Mouse (Mus musculus) midbrain, embryonic 11.5 days (tissue): ENCODE data around the gene Fen1. TPM values are rescaled to one million over a fixed set of nuclear protein-coding genes. Genes with fewer than 3 reads are reported as not detected.

Source experiments
- ATAC-seq: fragments of 200-750 bp; cut with Nextera tagmentation; 2 replicates; pipeline ENCODE4 v1.8.0; 2017; ENCODE audit warnings: moderate TSS enrichment, moderate library complexity; ENCODE audit not compliant: low FRiP score
- DNase-seq: peaks from one replicate; pipeline ENCODE4 v3.0.0; 2015; ENCODE audit warnings: low spot score; ENCODE audit errors: missing footprints
- H3K27ac ChIP-seq: fragments of 300-500 bp; sonication (generic); 2 replicates; pipeline ENCODE4 v1.5.1; 2014; ENCODE audit warnings: low read depth, low read length
- H3K27me3 ChIP-seq: fragments of 300-500 bp; sonication (generic); 2 replicates; pipeline ENCODE4 v1.6.1; 2014; ENCODE audit warnings: mild to moderate bottlenecking, low read length, moderate library complexity, mixed read lengths; ENCODE audit not compliant: control insufficient read depth, insufficient read depth
- H3K36me3 ChIP-seq: fragments of 300-500 bp; sonication (generic); 2 replicates; pipeline ENCODE4 v1.6.1; 2014; ENCODE audit warnings: mild to moderate bottlenecking, low read length, moderate library complexity, mixed read lengths; ENCODE audit not compliant: control insufficient read depth, insufficient read depth
- H3K4me1 ChIP-seq: fragments of 300-500 bp; sonication (generic); 2 replicates; pipeline ENCODE4 v1.6.1; 2014; ENCODE audit warnings: low read length; ENCODE audit not compliant: control insufficient read depth, insufficient read depth
- H3K4me2 ChIP-seq: fragments of 300-500 bp; sonication (generic); 2 replicates; pipeline ENCODE4 v1.6.1; 2014; ENCODE audit warnings: mild to moderate bottlenecking, moderate library complexity
- H3K4me3 ChIP-seq: fragments of 300-500 bp; sonication (generic); 2 replicates; pipeline ENCODE4 v1.5.1; 2014; ENCODE audit warnings: low read depth, low read length
- H3K9ac ChIP-seq: fragments of 300-500 bp; sonication (generic); 2 replicates; pipeline ENCODE4 v1.6.1; 2014; ENCODE audit warnings: low read length
- H3K9me3 ChIP-seq: fragments of 300-500 bp; sonication (generic); 2 replicates; pipeline ENCODE4 v1.6.1; 2016; ENCODE audit warnings: low read length; ENCODE audit not compliant: control insufficient read depth
- WGBS: fragments of 180-500 bp; shearing (Covaris S2); extraction: QIAGEN DNeasy Blood & Tissue Kit; methylation state at CpG from one replicate; pipeline ENCODE4 v1.1.7; 2014; 5-methylcytosine and 5-hydroxymethylcytosine counted together
- polyA plus RNA-seq: library from polyadenylated mRNA; unstranded; fragments of >200 nt; fragmentation: Nextera tagmentation; extraction: Ambion mirVana; gene quantifications from 2 replicates; pipeline ENCODE4 v1.2.1, GENCODE M21; 2014

The Fen1 gene
- polyA plus RNA-seq, 1 experiment from 2014 or later = 128 TPM

- H3K4me1 ChIP-seq = peaks cover 8% of the 10 kb centered on the region
- no peak overlapping the region for H3K9ac ChIP-seq
- H3K4me2 ChIP-seq = no peak overlapping the region
- H3K4me3 ChIP-seq = no peak overlapping the region
- DNase-seq (no peak), ATAC-seq (no peak)
- no peaks in the 10 kb centered on the region for H3K27me3 ChIP-seq
- H3K27ac ChIP-seq = no peak overlapping the region
- no peaks in the 10 kb centered on the region for H3K36me3 ChIP-seq
- H3K9me3 ChIP-seq = no peaks in the 10 kb centered on the region
- WGBS = 48% methylated on average over 8 of the region's 8 CpGs
These were observed 18.7 kb upstream of the Fen1 start for GRCm38 (mm10) chr19:10222656-10223055.

GRCm38 (mm10) chr19:10221585-10221984 lies 17.6 kb upstream of the Fen1 start:
- ATAC-seq = no peak
- Histone ChIP-seq H3K9me3 (no peaks in the 10 kb centered on the region), H3K4me2 (no peak overlapping the region), H3K9ac (no peak overlapping the region), H3K4me3 (no peak overlapping the region), H3K36me3 (no peaks in the 10 kb centered on the region), H3K27me3 (no peaks in the 10 kb centered on the region), H3K27ac (no peak overlapping the region), H3K4me1 (peaks cover 8% of the 10 kb centered on the region)
- DNase-seq = no peak
- 66% methylated on average over 4 of the region's 4 CpGs for WGBS

GRCm38 (mm10) chr19:10219593-10219992 lies 15.6 kb upstream of the Fen1 start:
- no peak overlapping the region for H3K9ac ChIP-seq
- ATAC-seq = no peak
- H3K9me3 ChIP-seq = no peaks in the 10 kb centered on the region
- no peaks in the 10 kb centered on the region for H3K27me3 ChIP-seq
- DNase-seq = no peak
- WGBS = 79% methylated on average over 6 of the region's 6 CpGs
- no peak overlapping the region for H3K4me2 ChIP-seq
- H3K4me1 ChIP-seq = no peaks in the 10 kb centered on the region; the same call in 1 of the 2 replicates
- H3K36me3 ChIP-seq = no peaks in the 10 kb centered on the region
- H3K4me3 ChIP-seq = no peak overlapping the region
- H3K27ac ChIP-seq = no peak overlapping the region

GRCm38 (mm10) chr19:10219108-10219507 lies 15.1 kb upstream of the Fen1 start:
- Histone ChIP-seq H3K36me3 (no peaks in the 10 kb centered on the region), H3K27ac (no peak overlapping the region), H3K27me3 (no peaks in the 10 kb centered on the region), H3K4me2 (no peak overlapping the region), H3K9me3 (no peaks in the 10 kb centered on the region), H3K4me1 (no peaks in the 10 kb centered on the region), H3K9ac (no peak overlapping the region), H3K4me3 (no peak overlapping the region)
- peak; percentile 94 for DNase-seq
- 53% methylated on average over 3 of the region's 3 CpGs for WGBS
- ATAC-seq = peak; percentile 34; the same call in 1 of the 2 replicates

- H3K9ac ChIP-seq = no peak overlapping the region
- H3K9me3 ChIP-seq = no peaks in the 10 kb centered on the region
- no peaks in the 10 kb centered on the region for H3K27me3 ChIP-seq
- H3K4me3 ChIP-seq = no peak overlapping the region
- no peak overlapping the region for H3K27ac ChIP-seq
- H3K4me2 ChIP-seq = no peak overlapping the region
- no peaks in the 10 kb centered on the region for H3K4me1 ChIP-seq
- ATAC-seq = no peak
- peaks cover 2% of the 10 kb centered on the region; the same call in 1 of the 2 replicates for H3K36me3 ChIP-seq
- no peak for DNase-seq
- WGBS = 83% methylated on average over 8 of the region's 8 CpGs
These were observed 12.1 kb upstream of the Fen1 start for GRCm38 (mm10) chr19:10216101-10216500.

- Histone ChIP-seq H3K4me1 (no peaks in the 10 kb centered on the region), H3K9me3 (no peaks in the 10 kb centered on the region), H3K4me3 (no peak overlapping the region), H3K27ac (no peak overlapping the region), H3K27me3 (no peaks in the 10 kb centered on the region), H3K4me2 (no peak overlapping the region), H3K9ac (no peak overlapping the region), H3K36me3 (peaks cover 2% of the 10 kb centered on the region; the same call in 1 of the 2 replicates)
- no peak for DNase-seq
- no peak for ATAC-seq
- 91% methylated on average over 10 of the region's 10 CpGs for WGBS
These were observed 10.0 kb upstream of the Fen1 start for GRCm38 (mm10) chr19:10213796-10214471.

GRCm38 (mm10) chr19:10210885-10211284 lies 6.9 kb upstream of the Fen1 start:
- H3K36me3 ChIP-seq = peaks cover 4% of the 10 kb centered on the region; the same call in 1 of the 2 replicates
- WGBS = 90% methylated on average over 4 of the region's 4 CpGs
- ATAC-seq = no peak

GRCm38 (mm10) chr19:10208851-10209250 lies 4.9 kb upstream of the Fen1 start:
- Histone ChIP-seq H3K27me3 (no peaks in the 10 kb centered on the region), H3K27ac (no peak overlapping the region), H3K9me3 (no peaks in the 10 kb centered on the region), H3K4me2 (no peak overlapping the region), H3K36me3 (peaks cover 4% of the 10 kb centered on the region; the same call in 1 of the 2 replicates), H3K4me1 (peaks cover 3% of the 10 kb centered on the region), H3K9ac (no peak overlapping the region), H3K4me3 (no peak overlapping the region)
- DNase-seq = no peak
- 87% methylated on average over 3 of the region's 3 CpGs for WGBS
- ATAC-seq = no peak

More at GRCm38 (mm10) chr19:10210885-10211284, 6.9 kb upstream of the Fen1 start:
- Histone ChIP-seq H3K4me1 (no peaks in the 10 kb centered on the region), H3K27me3 (no peaks in the 10 kb centered on the region), H3K4me3 (no peak overlapping the region), H3K4me2 (no peak overlapping the region), H3K9me3 (no peaks in the 10 kb centered on the region), H3K27ac (no peak overlapping the region), H3K9ac (no peak overlapping the region)
- no peak for DNase-seq

GRCm38 (mm10) chr19:10205051-10205450 lies 1.1 kb upstream of the Fen1 start:
- Histone ChIP-seq H3K9me3 (no peaks in the 10 kb centered on the region), H3K27me3 (no peaks in the 10 kb centered on the region), H3K36me3 (peaks cover 7% of the 10 kb centered on the region), H3K9ac (no peak overlapping the region), H3K4me1 (peaks cover 12% of the 10 kb centered on the region), H3K4me3 (no peak overlapping the region; the same call in 1 of the 2 replicates), H3K4me2 (peak overlapping the region; percentile 94), H3K27ac (no peak overlapping the region)
- DNase-seq (no peak), ATAC-seq (no peak)
- WGBS = 84% methylated on average over 6 of the region's 6 CpGs
